Mouse (Mus musculus) neural tube, embryonic 11.5 days (tissue): ENCODE measurements around the gene Ppp4r3a. TPM values are rescaled to one million over a fixed set of nuclear protein-coding genes. Genes with fewer than 3 reads are reported as not detected.

Experiments used
- ATAC-seq: fragments of 200-750 bp; cut with Nextera tagmentation; 2 replicates; pipeline ENCODE4 v1.8.0; 2017; ENCODE audit warnings: moderate number of reproducible peaks, mild to moderate bottlenecking, moderate TSS enrichment, moderate library complexity; ENCODE audit not compliant: insufficient read depth, low FRiP score, low TSS enrichment
- DNase-seq: peaks from one replicate; pipeline ENCODE4 v3.0.0-alpha.2; 2015; ENCODE audit warnings: low spot score
- H3K27ac ChIP-seq: fragments of 300-500 bp; sonication (generic); 2 replicates; pipeline ENCODE4 v1.5.1; 2014; ENCODE audit warnings: low read depth, mild to moderate bottlenecking, low read length
- H3K27me3 ChIP-seq: fragments of 300-500 bp; sonication (generic); 2 replicates; pipeline ENCODE4 v1.6.1; 2014; ENCODE audit warnings: mild to moderate bottlenecking, low read length, mixed read lengths; ENCODE audit not compliant: control insufficient read depth, insufficient read depth
- H3K36me3 ChIP-seq: fragments of 300-500 bp; sonication (generic); 2 replicates; pipeline ENCODE4 v1.6.1; 2014; ENCODE audit warnings: mild to moderate bottlenecking, low read length, moderate library complexity, mixed read lengths; ENCODE audit not compliant: control insufficient read depth, insufficient read depth
- H3K4me1 ChIP-seq: fragments of 300-500 bp; sonication (generic); 2 replicates; pipeline ENCODE4 v1.6.1; 2014; ENCODE audit warnings: low read length, mixed read lengths; ENCODE audit not compliant: control insufficient read depth, insufficient read depth
- H3K4me2 ChIP-seq: fragments of 300-500 bp; sonication (generic); 2 replicates; pipeline ENCODE4 v1.6.1; 2014; ENCODE audit warnings: low read depth, mild to moderate bottlenecking, moderate library complexity
- H3K4me3 ChIP-seq: fragments of 300-500 bp; sonication (generic); 2 replicates; pipeline ENCODE4 v1.5.1; 2014; ENCODE audit warnings: low read depth, low read length
- H3K9ac ChIP-seq: fragments of 300-500 bp; sonication (generic); 2 replicates; pipeline ENCODE4 v1.6.1; 2014; ENCODE audit warnings: mild to moderate bottlenecking, low read length
- H3K9me3 ChIP-seq: fragments of 300-500 bp; sonication (generic); 2 replicates; pipeline ENCODE4 v1.6.1; 2016; ENCODE audit warnings: low read length; ENCODE audit not compliant: control insufficient read depth
- WGBS: fragments of 180-500 bp; shearing (Covaris S2); extraction: QIAGEN DNeasy Blood & Tissue Kit; methylation state at CpG from one replicate; pipeline ENCODE4 v1.1.7; 2014; 5-methylcytosine and 5-hydroxymethylcytosine counted together
- polyA plus RNA-seq: library from polyadenylated mRNA; unstranded; fragments of >200 nt; fragmentation: Nextera tagmentation; extraction: Ambion mirVana; gene quantifications from 2 replicates; pipeline ENCODE4 v1.2.1, GENCODE M21; 2014

The Ppp4r3a gene
- polyA plus RNA-seq, 1 experiment from 2014 or later, result 61.9 TPM

DNA sequence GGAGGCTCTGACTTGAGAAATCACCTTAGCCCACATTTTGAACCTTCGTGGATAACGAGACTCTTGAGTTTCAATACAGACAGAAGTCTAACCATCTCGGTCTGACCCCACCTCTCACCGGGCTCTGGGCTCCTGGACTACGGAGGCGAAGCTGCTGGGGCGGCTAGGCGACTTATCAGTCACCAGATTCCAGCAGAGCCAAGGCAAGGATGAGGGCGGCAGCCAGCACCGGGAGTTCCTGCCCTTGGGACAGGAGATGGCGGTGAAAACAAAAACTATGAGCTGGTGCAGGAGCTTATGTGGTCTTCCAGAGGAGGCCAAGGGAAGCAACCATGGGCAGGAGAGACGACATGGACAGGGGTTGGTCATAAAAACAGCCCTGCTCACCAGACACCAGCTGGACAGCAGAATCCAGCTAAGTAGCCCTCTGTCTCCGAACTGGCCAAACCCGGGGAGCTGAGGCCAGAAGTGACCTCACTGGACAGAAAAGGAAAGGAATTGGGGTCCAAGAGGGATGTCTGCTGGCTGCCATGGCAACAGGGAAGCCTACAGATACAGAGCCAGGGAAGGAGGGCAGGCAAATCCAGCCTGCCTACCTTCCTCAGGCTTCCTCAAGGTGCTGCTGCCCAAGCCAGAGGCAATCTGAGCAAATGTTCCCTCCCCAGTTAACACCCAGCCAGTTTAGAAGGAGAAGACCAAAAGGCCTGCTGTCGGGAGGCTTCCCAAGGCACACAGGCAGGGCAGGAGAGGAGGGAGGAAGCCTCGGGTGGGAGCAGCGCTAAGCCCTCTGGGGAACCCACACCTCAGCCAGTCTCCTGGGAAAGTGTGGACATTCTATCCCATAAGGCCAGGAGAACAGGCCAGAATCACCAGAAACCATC, 71.1 kb downstream of the Ppp4r3a start:
- ATAC-seq (no peak), DNase-seq (no peak)
- no peak overlapping the region for H3K9ac ChIP-seq
- H3K4me1 ChIP-seq, result peaks cover 19% of the 10 kb centered on the region
- H3K27ac ChIP-seq, result no peak overlapping the region
- H3K4me3 ChIP-seq, result no peak overlapping the region
- no peak overlapping the region for H3K4me2 ChIP-seq
- no peaks in the 10 kb centered on the region for H3K36me3 ChIP-seq
- H3K9me3 ChIP-seq, result no peaks in the 10 kb centered on the region
- WGBS, result 38% methylated on average over 17 of the region's 17 CpGs
- no peaks in the 10 kb centered on the region for H3K27me3 ChIP-seq

DNA sequence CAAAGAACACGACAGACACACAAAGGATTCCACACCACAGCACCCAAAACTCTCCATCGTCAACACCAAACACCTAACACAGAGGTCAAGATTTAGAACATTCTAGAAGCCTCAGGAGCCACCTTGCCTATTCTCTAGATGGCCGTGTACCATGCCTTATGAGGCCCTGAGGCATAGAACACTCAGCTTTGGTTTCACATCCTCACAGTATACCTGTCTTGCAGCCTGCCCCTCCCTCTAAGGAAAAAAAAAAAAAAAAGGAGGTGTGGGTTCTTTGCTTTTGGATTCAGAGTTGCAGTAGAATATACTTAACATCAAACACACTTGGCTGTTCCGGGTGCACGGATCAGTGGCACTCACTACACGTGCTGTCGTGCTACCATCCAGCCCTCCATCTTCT, 72.5 kb downstream of the Ppp4r3a start:
- Histone ChIP-seq H3K4me2 (no peak overlapping the region), H3K27me3 (no peaks in the 10 kb centered on the region), H3K9ac (no peak overlapping the region), H3K4me3 (no peak overlapping the region), H3K9me3 (no peaks in the 10 kb centered on the region), H3K27ac (no peak overlapping the region), H3K4me1 (peaks cover 20% of the 10 kb centered on the region), H3K36me3 (no peaks in the 10 kb centered on the region)
- 88% methylated on average over 7 of the region's 7 CpGs for WGBS
- DNase-seq (no peak), ATAC-seq (no peak)

DNA sequence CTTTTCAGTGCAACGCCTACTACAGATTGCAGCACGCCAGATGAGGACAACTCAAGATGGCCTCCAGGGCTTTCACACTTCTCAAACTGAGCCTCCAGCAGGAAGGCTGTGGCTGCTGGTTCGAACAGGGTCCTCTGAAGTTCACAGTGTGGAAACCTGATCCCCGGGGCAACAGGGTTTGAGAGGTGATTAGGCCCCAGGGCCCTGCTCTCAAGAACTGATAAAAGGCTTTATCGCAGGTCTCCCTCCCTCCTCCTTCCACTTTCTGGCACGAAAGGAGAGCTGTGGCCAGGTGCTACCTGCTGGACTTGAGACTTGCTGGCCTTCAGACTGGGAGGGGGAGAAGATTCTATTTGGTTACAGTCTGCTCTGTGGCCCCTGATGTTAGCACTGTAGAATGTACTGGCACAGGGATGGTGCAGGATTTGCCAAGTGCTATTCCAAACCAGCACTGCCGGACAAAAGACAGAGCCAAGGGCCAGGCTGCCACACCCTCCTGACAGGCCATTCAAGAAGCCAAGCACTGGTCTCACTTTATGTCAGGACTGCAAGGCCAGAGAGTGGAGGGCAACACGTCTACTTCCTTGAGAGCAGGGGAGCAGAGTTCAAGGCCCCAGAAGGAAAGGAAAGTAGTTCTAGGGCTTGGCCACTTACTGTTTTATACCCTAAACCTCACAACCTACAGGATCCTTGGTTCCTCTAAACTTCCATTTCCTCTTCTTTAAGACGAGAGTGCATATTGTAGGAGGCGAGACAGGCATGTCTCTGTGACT, 73.2 kb downstream of the Ppp4r3a start:
- DNase-seq (no peak), ATAC-seq (no peak)
- Histone ChIP-seq H3K4me2 (no peak overlapping the region), H3K4me1 (peaks cover 20% of the 10 kb centered on the region), H3K4me3 (no peak overlapping the region), H3K9ac (no peak overlapping the region), H3K9me3 (no peaks in the 10 kb centered on the region), H3K36me3 (no peaks in the 10 kb centered on the region), H3K27ac (no peak overlapping the region), H3K27me3 (no peaks in the 10 kb centered on the region)
- WGBS, result 59% methylated on average over 10 of the region's 10 CpGs

DNA sequence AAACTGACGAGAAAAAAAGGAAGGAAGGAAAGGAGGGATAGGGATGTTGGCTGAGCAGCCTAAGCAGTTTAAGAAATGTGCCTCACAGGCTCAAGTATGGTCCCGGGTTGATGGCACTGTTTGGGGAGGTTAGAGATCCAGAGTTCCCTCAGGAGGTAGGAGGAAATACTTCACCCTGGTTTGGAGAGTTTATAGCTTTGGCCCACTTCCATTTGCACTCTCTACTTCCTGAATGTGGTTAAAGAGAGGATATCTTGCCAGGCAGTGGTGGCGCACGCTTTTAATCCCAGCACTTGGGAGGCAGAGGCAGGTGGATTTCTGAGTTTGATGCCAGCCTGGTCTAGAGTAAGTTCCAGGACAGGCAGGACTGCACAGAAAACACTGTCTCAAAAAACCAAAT, 74.3 kb downstream of the Ppp4r3a start:
- DNase-seq, result no peak
- Histone ChIP-seq H3K27ac (no peak overlapping the region), H3K27me3 (no peaks in the 10 kb centered on the region), H3K4me2 (no peak overlapping the region), H3K9ac (no peak overlapping the region), H3K9me3 (no peaks in the 10 kb centered on the region), H3K36me3 (no peaks in the 10 kb centered on the region), H3K4me3 (no peak overlapping the region), H3K4me1 (peaks cover 17% of the 10 kb centered on the region)
- no peak for ATAC-seq
- WGBS, result 74% methylated on average over 4 of the region's 4 CpGs

DNA sequence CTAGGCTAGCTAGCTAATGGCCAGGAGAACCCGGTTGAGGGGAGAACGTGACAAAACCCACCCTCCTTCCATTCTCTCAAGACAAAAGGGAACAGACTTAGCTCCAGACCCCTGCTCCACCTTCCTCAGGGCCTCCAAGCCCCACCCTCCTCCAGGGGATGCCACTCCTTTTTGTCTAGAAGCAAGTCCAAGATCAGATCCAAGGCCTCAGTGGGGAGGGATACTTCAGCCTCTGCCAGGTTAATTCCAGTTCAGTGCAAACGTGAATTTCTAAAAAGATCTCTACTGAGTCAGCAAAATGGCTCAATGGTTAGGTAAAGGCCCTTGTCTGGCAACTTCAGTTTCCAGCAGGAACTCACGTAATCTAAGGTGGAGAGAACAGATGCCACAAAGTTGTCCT, 74.9 kb downstream of the Ppp4r3a start:
- H3K4me2 ChIP-seq, result no peak overlapping the region
- no peaks in the 10 kb centered on the region for H3K9me3 ChIP-seq
- 30% methylated on average over 4 of the region's 4 CpGs for WGBS
- H3K27me3 ChIP-seq, result no peaks in the 10 kb centered on the region
- H3K9ac ChIP-seq, result no peak overlapping the region
- H3K27ac ChIP-seq, result no peak overlapping the region
- H3K4me1 ChIP-seq, result peaks cover 18% of the 10 kb centered on the region
- DNase-seq, result no peak
- no peaks in the 10 kb centered on the region for H3K36me3 ChIP-seq
- H3K4me3 ChIP-seq, result no peak overlapping the region
- ATAC-seq, result no peak

DNA sequence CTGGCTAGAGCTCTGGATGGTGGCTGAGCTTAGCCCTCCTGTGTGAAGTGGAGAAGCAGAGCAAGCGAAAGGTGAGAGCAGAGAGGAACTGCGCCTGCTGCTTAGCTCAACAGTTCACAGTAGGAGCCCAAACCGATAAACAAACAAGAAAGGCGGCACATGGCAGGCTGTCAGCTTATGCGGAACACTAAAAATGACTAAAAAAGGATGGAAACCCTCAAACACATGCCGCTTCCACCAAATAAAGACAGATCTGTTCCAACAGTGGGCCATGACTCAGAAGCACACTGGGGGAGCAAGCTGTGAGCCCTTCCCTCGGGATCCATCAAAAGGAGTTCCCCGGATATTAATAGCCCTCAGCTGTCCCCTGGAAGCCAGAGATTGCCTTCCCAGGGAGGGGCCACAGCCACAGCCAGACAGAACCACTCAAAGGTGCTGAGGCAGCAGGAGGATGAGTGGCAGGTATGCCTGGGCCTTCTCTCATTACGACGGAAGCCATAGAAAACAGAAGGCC, 75.5 kb downstream of the Ppp4r3a start:
- no peak overlapping the region for H3K27ac ChIP-seq
- no peaks in the 10 kb centered on the region for H3K9me3 ChIP-seq
- H3K27me3 ChIP-seq, result no peaks in the 10 kb centered on the region
- DNase-seq, result no peak
- no peak overlapping the region for H3K9ac ChIP-seq
- whole genome bisulfite sequencing, result 23% methylated on average over 10 of the region's 10 CpGs
- H3K4me3 ChIP-seq, result no peak overlapping the region
- no peak for ATAC-seq
- H3K4me1 ChIP-seq, result peaks cover 19% of the 10 kb centered on the region
- H3K4me2 ChIP-seq, result no peak overlapping the region
- H3K36me3 ChIP-seq, result no peaks in the 10 kb centered on the region

DNA sequence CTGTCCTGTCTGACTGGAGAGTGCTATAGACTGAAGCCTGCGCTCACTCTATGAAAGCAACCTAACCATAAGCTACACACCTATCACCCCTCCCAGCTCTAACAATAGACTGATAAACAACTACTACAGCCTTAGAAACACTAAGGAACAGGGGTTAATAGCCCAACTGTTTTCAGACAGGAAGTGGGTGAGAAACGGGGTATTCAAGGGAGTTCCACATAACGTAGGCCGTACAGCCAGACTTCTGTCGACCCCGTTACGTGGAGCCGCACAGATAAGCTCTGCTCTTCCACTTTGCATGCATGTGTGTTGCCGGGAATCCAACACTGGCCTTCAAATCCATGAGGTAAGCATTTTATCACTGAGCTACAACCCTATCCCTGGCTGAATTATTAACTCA, 76.1 kb downstream of the Ppp4r3a start:
- DNase-seq (no peak), ATAC-seq (no peak)
- 74% methylated on average over 9 of the region's 9 CpGs for WGBS
- no peak overlapping the region for H3K4me2 ChIP-seq
- H3K4me1 ChIP-seq, result peaks cover 16% of the 10 kb centered on the region
- H3K9me3 ChIP-seq, result no peaks in the 10 kb centered on the region
- no peak overlapping the region for H3K4me3 ChIP-seq
- H3K27me3 ChIP-seq, result no peaks in the 10 kb centered on the region
- H3K27ac ChIP-seq, result no peak overlapping the region
- no peak overlapping the region for H3K9ac ChIP-seq
- H3K36me3 ChIP-seq, result no peaks in the 10 kb centered on the region

DNA sequence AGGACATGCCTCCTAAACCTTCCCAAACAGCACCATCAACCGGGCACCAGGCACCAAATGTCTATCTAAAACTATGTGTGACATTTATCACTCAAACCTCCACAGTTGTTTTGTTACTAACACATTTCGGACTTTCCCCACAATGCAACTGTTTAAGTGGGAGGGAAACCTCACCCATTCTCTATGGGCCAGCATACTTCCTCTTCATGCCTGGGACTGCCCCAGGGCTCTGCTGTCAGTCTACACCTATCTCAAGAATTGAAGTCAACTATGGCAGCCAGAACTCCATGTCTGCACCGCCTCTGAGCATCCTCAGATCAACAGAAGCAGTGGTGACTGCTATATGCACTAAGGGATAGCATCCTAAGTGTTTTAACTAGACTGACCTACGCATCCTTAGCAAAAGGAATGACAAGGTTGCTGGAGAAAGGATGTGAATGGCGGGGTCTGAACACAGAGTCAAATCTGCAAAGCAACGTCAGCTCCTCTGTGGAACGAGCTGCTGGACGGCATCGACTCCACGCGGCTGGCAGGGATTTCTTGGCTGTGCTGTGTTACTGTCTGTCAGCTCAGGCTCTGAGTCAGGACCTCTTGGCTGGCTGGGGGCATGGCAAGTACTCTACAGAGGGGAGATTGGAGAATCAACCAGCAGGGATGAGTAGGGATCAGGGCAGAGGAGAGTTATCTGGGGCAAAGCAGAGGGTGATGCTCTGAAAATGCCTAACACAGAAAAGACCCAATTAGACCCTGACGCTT, 77.7 kb downstream of the Ppp4r3a start:
- Histone ChIP-seq H3K4me3 (no peak overlapping the region), H3K27ac (no peak overlapping the region; the same call in 1 of the 2 replicates), H3K36me3 (no peaks in the 10 kb centered on the region), H3K4me2 (no peak overlapping the region), H3K4me1 (peaks cover 13% of the 10 kb centered on the region), H3K9me3 (no peaks in the 10 kb centered on the region), H3K9ac (no peak overlapping the region), H3K27me3 (no peaks in the 10 kb centered on the region)
- ATAC-seq, result no peak
- DNase-seq, result no peak
- WGBS, result 88% methylated on average over 12 of the region's 12 CpGs
